Mouse (Mus musculus) limb, embryonic 14.5 days (tissue): ENCODE results near the gene Tnf. TPM values are rescaled to one million over a fixed set of nuclear protein-coding genes. Genes with fewer than 3 reads are reported as not detected.

Source experiments
- ATAC-seq: fragments of 200-750 bp; cut with Nextera tagmentation; 2 replicates; pipeline ENCODE4 v1.8.0; 2017; ENCODE audit warnings: low read depth, moderate number of reproducible peaks, moderate TSS enrichment; ENCODE audit not compliant: low FRiP score
- DNase-seq: peaks from one replicate; pipeline ENCODE4 v3.0.0-alpha.2; 2015; ENCODE audit warnings: low spot score
- H3K27ac ChIP-seq: fragments of 300-500 bp; sonication (generic); replicated peaks from 2 replicates; pipeline ENCODE4 v1.5.1; 2014; ENCODE audit warnings: low read depth, mild to moderate bottlenecking, low read length, moderate library complexity, mixed read lengths
- H3K27me3 ChIP-seq: fragments of 300-500 bp; sonication (generic); 2 replicates; pipeline ENCODE4 v1.6.1; 2014; ENCODE audit warnings: low read length, mixed read lengths; ENCODE audit not compliant: control insufficient read depth, insufficient read depth
- H3K36me3 ChIP-seq: fragments of 300-500 bp; sonication (generic); 2 replicates; pipeline ENCODE4 v1.6.1; 2014; ENCODE audit warnings: mild to moderate bottlenecking, low read length, moderate library complexity, mixed read lengths; ENCODE audit not compliant: control insufficient read depth, insufficient read depth
- H3K4me1 ChIP-seq: fragments of 300-500 bp; sonication (generic); 2 replicates; pipeline ENCODE4 v1.6.1; 2014; ENCODE audit warnings: antibody characterized with exemption, low read length, mixed read lengths; ENCODE audit not compliant: control insufficient read depth, insufficient read depth
- H3K4me2 ChIP-seq: fragments of 300-500 bp; sonication (generic); replicated peaks from 2 replicates; pipeline ENCODE4 v1.6.1; 2014; ENCODE audit warnings: low read depth, mild to moderate bottlenecking, low read length, moderate library complexity; ENCODE audit not compliant: severe bottlenecking
- H3K4me3 ChIP-seq: fragments of 300-500 bp; sonication (generic); replicated peaks from 2 replicates; pipeline ENCODE4 v1.5.1; 2014; ENCODE audit warnings: low read length
- H3K9ac ChIP-seq: fragments of 300-500 bp; sonication (generic); 2 replicates; pipeline ENCODE4 v1.6.1; 2014; ENCODE audit warnings: mild to moderate bottlenecking, low read depth, low read length, moderate library complexity; ENCODE audit not compliant: severe bottlenecking
- H3K9me3 ChIP-seq: fragments of 300-500 bp; sonication (generic); 2 replicates; pipeline ENCODE4 v1.6.1; 2016; ENCODE audit warnings: low read length; ENCODE audit not compliant: control insufficient read depth
- POLR2A ChIP-seq: fragments of 200-500 bp; IDR thresholded peaks from 2 replicates; pipeline ENCODE4 v1.8.0; 2012; ENCODE audit warnings: inconsistent platforms, mild to moderate bottlenecking, moderate library complexity, borderline replicate concordance; ENCODE audit not compliant: insufficient read depth, insufficient read length; ENCODE audit errors: extremely low read depth
- WGBS: fragments of 180-500 bp; shearing (Covaris S2); extraction: QIAGEN DNeasy Blood & Tissue Kit; methylation state at CpG from one replicate; pipeline ENCODE4 v1.1.7; 2014; 5-methylcytosine and 5-hydroxymethylcytosine counted together
- polyA plus RNA-seq, 2 experiments: library from polyadenylated mRNA; depleted of rRNA in 1 of 2; stranded (reverse) in 1 of 2; unstranded in 1 of 2; fragments of >200 nt; fragmentation: Nextera tagmentation in 1 of 2; extraction: Ambion mirVana in 1 of 2; gene quantifications; 2 replicates each; pipeline versions ENCODE4 v1.2.1 to v1.2.3; 2012 to 2014

The Tnf gene
- polyA plus RNA-seq, 2 experiments = 0.73 to 1.1 TPM

DNA sequence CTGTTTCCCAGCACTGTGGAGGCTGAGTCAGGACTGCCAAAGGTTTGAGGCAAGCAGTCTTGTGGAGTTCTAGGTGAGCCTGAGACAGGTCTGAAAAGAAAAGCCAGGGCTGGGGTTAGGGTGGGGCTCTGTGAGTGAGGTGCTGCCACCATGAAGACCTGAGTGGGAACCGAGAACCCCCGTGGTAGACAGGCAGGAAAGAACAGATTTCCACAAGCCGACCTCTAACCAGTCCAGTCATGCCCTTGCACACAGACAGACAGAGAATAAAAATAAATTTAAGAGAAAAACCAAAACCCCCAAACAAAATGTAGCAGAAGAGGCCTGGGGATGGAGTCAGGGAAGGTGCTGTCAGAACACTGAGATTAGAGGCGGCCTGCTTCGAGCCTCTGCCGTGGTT lies 26.4 kb downstream of the Tnf start:
- WGBS = 76% methylated on average over 6 of the region's 6 CpGs
- TF ChIP-seq POLR2A = no peak
- ATAC-seq (no peak), DNase-seq (no peak)
- no peaks in the 10 kb centered on the region for H3K9me3 ChIP-seq
- H3K36me3 ChIP-seq = no peaks in the 10 kb centered on the region
- 0 out of 2 replicates have a peak, but pooled peaks cover 3% of the 10 kb centered on the region for H3K4me1 ChIP-seq
- no peak overlapping the region for H3K4me3 ChIP-seq
- no peak overlapping the region for H3K9ac ChIP-seq
- no peak overlapping the region for H3K27ac ChIP-seq
- H3K4me2 ChIP-seq = no peak overlapping the region
- H3K27me3 ChIP-seq = no peaks in the 10 kb centered on the region

DNA sequence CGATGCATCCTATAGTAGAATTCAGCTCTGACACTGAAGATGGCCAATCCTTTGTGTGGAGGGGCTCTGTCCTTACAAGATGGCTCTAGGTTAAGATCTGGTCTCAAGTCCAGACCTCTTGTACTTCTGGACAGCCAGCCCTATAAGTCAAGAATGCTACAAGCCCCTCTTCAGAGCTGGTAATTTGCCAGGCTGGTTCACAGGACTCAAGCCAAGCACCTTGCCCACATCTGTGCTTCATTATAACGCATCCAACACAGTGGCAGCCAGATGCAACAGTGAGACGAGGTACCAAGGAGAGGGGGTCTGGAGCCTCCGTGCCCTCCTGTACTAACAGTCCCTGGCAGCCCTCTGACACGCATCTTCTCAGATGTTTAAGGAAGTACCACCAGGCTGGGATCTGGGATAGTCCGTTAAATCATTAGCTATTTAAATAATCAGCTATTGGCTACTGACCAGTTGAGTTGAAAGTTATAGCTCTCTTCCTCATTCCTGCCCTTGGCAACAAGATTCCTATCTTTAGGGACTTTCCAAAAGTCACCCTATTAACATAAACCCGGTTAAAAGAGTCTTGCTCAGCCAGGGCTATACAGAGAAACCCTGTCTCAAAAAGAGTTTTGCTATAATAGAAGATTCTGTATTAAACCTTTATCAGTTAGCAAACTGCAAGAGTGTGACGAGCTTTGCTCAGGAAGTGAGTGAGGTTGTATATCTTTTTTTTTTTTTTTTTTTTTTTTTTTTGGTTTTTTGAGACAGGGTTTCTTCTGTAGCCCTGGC lies 27.4 kb downstream of the Tnf start:
- Histone ChIP-seq H3K36me3 (no peaks in the 10 kb centered on the region), H3K27ac (no peak overlapping the region), H3K27me3 (no peaks in the 10 kb centered on the region), H3K9ac (no peak overlapping the region), H3K9me3 (no peaks in the 10 kb centered on the region), H3K4me2 (no peak overlapping the region), H3K4me1 (0 out of 2 replicates have a peak, but pooled peaks cover 3% of the 10 kb centered on the region), H3K4me3 (no peak overlapping the region)
- 37% methylated on average over 8 of the region's 8 CpGs for WGBS
- no peak for TF ChIP-seq POLR2A
- DNase-seq (no peak), ATAC-seq (no peak)

DNA sequence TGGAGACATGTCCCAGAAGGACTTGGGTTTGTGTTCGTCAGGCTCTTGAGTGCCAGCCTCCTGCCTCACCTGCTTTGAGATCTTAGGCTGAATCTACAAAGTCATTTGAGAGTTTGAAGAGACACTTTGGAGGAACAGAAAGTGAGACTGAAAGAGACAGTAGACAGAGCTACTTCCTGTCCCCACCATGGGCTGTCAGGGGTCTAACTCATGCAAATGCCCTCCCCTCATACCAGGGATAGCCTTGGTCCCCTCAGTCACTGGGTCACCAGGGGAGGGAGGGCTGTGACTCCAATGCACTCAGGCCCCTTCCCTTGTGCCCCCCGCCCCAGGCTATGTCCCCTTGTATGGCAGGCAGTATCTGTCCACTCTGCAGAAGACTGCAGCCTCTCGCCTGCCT lies 28.5 kb downstream of the Tnf start:
- Histone ChIP-seq H3K36me3 (no peaks in the 10 kb centered on the region), H3K4me3 (no peak overlapping the region), H3K9me3 (no peaks in the 10 kb centered on the region), H3K27ac (no peak overlapping the region; the same call in 1 of the 2 replicates), H3K4me1 (0 out of 2 replicates have a peak, but pooled peaks cover 3% of the 10 kb centered on the region), H3K4me2 (no peak overlapping the region), H3K27me3 (no peaks in the 10 kb centered on the region), H3K9ac (no peak overlapping the region)
- ATAC-seq (no peak), DNase-seq (no peak)
- TF ChIP-seq POLR2A = no peak
- 61% methylated on average over 3 of the region's 3 CpGs for WGBS

DNA sequence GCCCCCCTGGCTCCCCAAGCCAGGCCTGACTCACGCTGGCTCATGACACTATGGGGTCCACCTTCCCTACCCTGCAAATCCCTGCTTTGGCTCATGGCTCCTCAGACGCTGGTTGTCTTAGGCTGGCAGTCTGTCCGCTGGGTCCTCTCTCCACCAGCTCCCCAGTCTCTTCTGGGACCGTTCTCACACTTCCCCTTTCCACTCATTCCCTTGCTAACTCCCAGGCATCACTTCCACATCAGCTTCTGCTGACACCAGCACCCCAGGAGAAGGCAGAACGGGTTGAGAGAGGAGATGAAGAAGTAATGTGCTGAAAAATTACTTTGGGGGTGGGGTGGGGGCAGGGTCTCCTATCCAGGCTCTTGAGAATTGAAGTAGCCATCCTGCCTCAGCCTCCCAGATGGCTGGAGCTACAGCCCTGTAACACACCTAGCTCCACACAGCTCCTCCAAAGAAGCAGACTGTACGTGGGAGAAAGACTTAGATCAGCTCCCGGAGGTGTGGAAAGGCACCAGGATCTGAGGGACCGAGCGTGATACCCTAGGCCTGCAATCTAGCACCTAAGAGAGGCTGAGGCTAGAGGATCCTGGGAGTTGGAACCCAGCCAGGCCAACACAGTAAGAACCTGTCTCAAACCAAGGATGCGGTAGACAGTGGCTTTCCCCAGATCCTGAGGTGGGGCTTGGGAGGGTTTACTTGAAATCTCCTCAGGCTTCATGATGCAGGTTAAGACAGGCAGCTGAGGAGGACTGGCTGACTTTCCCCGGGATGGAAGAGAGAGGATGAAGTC lies 29.2 kb downstream of the Tnf start:
- H3K27ac ChIP-seq = no peak overlapping the region
- 75% methylated on average over 11 of the region's 11 CpGs for WGBS

DNA sequence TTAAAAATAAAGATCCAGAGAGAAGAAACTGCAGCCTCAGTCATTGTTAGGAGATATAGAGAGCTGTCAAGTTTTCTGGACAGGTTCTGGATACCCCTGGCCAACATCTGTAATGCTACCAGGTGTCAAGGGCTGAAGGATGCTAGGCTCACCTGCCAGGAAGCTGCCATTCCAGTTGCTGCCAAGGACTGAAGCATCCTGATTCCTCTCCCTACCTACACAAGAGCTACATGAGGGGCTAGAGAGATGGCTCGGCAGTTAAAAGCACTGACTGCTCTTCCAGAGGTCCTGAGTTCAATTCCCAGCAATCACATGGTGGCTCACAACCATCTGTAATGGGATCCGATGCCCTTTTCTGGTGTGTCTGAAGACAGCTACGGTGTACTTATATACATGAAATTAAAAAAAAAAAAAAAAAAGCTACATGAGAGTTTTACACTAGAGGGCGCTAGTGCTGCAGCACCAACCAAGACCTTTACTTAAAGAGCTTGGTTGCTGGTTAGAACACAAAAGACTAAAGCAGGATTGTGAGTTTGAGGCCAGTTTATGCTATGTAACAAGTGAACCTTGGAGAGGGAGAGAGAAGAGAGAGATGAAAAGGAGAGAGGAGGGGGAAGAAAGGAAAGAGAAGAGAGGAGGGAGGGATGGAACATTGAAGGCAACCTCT lies 33.1 kb downstream of the Tnf start:
- Histone ChIP-seq H3K9ac (no peak overlapping the region), H3K4me3 (no peak overlapping the region), H3K27me3 (no peaks in the 10 kb centered on the region), H3K27ac (no peak overlapping the region), H3K4me2 (no peak overlapping the region), H3K4me1 (peaks cover 8% of the 10 kb centered on the region), H3K9me3 (no peaks in the 10 kb centered on the region), H3K36me3 (no peaks in the 10 kb centered on the region)
- ATAC-seq (no peak), DNase-seq (peak; percentile 75)
- WGBS = 14% methylated on average over 4 of the region's 4 CpGs
- TF ChIP-seq POLR2A = no peak

More for the DNA sequence above, 29.2 kb downstream of the Tnf start:
- Histone ChIP-seq H3K9ac (no peak overlapping the region), H3K9me3 (no peaks in the 10 kb centered on the region), H3K4me3 (no peak overlapping the region), H3K36me3 (no peaks in the 10 kb centered on the region), H3K4me1 (0 out of 2 replicates have a peak, but pooled peaks cover 3% of the 10 kb centered on the region), H3K27me3 (no peaks in the 10 kb centered on the region), H3K4me2 (no peak overlapping the region)
- DNase-seq = no peak
- ATAC-seq = no peak
- no peak for TF ChIP-seq POLR2A
